Mouse (Mus musculus) neural tube, embryonic 11.5 days (tissue): ENCODE results near the gene Map1b. TPM values are rescaled to one million over a fixed set of nuclear protein-coding genes. Genes with fewer than 3 reads are reported as not detected.

Experiments used
- ATAC-seq: fragments of 200-750 bp; cut with Nextera tagmentation; 2 replicates; pipeline ENCODE4 v1.8.0; 2017; ENCODE audit warnings: moderate number of reproducible peaks, mild to moderate bottlenecking, moderate TSS enrichment, moderate library complexity; ENCODE audit not compliant: insufficient read depth, low FRiP score, low TSS enrichment
- DNase-seq: peaks from one replicate; pipeline ENCODE4 v3.0.0-alpha.2; 2015; ENCODE audit warnings: low spot score
- H3K27ac ChIP-seq: fragments of 300-500 bp; sonication (generic); 2 replicates; pipeline ENCODE4 v1.5.1; 2014; ENCODE audit warnings: low read depth, mild to moderate bottlenecking, low read length
- H3K27me3 ChIP-seq: fragments of 300-500 bp; sonication (generic); 2 replicates; pipeline ENCODE4 v1.6.1; 2014; ENCODE audit warnings: mild to moderate bottlenecking, low read length, mixed read lengths; ENCODE audit not compliant: control insufficient read depth, insufficient read depth
- H3K36me3 ChIP-seq: fragments of 300-500 bp; sonication (generic); 2 replicates; pipeline ENCODE4 v1.6.1; 2014; ENCODE audit warnings: mild to moderate bottlenecking, low read length, moderate library complexity, mixed read lengths; ENCODE audit not compliant: control insufficient read depth, insufficient read depth
- H3K4me1 ChIP-seq: fragments of 300-500 bp; sonication (generic); 2 replicates; pipeline ENCODE4 v1.6.1; 2014; ENCODE audit warnings: low read length, mixed read lengths; ENCODE audit not compliant: control insufficient read depth, insufficient read depth
- H3K4me2 ChIP-seq: fragments of 300-500 bp; sonication (generic); 2 replicates; pipeline ENCODE4 v1.6.1; 2014; ENCODE audit warnings: low read depth, mild to moderate bottlenecking, moderate library complexity
- H3K4me3 ChIP-seq: fragments of 300-500 bp; sonication (generic); 2 replicates; pipeline ENCODE4 v1.5.1; 2014; ENCODE audit warnings: low read depth, low read length
- H3K9ac ChIP-seq: fragments of 300-500 bp; sonication (generic); 2 replicates; pipeline ENCODE4 v1.6.1; 2014; ENCODE audit warnings: mild to moderate bottlenecking, low read length
- H3K9me3 ChIP-seq: fragments of 300-500 bp; sonication (generic); 2 replicates; pipeline ENCODE4 v1.6.1; 2016; ENCODE audit warnings: low read length; ENCODE audit not compliant: control insufficient read depth
- WGBS: fragments of 180-500 bp; shearing (Covaris S2); extraction: QIAGEN DNeasy Blood & Tissue Kit; methylation state at CpG from one replicate; pipeline ENCODE4 v1.1.7; 2014; 5-methylcytosine and 5-hydroxymethylcytosine counted together
- polyA plus RNA-seq: library from polyadenylated mRNA; unstranded; fragments of >200 nt; fragmentation: Nextera tagmentation; extraction: Ambion mirVana; gene quantifications from 2 replicates; pipeline ENCODE4 v1.2.1, GENCODE M21; 2014

Map1b gene
- polyA plus RNA-seq, 1 experiment from 2014 or later: 870 TPM

DNA sequence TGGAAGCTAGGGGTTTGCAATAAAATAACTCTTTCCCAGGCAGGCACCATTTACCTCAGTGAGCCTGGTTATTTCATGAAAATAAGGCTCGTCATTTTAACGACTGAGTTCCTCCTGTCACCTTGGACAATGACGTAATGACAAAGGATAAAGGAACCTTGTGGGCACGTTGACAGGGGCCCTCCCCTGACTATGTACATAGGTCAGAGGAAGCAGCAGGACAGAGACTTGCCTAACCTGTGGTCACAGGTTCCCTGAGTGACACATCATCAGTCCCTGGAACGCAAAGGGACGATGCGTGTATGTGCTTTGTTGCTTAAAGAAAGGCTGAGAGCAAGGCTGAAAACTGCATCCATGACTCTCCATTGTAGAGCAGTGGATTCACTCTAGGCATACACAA, 13.4 kb downstream of the Map1b start:
- no peak overlapping the region for H3K4me3 ChIP-seq
- peaks cover 6% of the 10 kb centered on the region for H3K36me3 ChIP-seq
- WGBS: 68% methylated on average over 7 of the region's 7 CpGs
- DNase-seq: no peak
- peaks cover 26% of the 10 kb centered on the region for H3K4me1 ChIP-seq
- no peak overlapping the region; the same call in 1 of the 2 replicates for H3K27ac ChIP-seq
- H3K27me3 ChIP-seq: no peaks in the 10 kb centered on the region
- H3K9me3 ChIP-seq: no peaks in the 10 kb centered on the region
- no peak overlapping the region for H3K4me2 ChIP-seq
- ATAC-seq: no peak
- H3K9ac ChIP-seq: no peak overlapping the region

GRCm38 (mm10) chr13:99502126-99502744, 14.1 kb downstream of the Map1b start:
- no peak overlapping the region for H3K9ac ChIP-seq
- H3K4me1 ChIP-seq: peaks cover 26% of the 10 kb centered on the region
- no peak overlapping the region; the same call in 1 of the 2 replicates for H3K27ac ChIP-seq
- peaks cover 2% of the 10 kb centered on the region; the same call in 1 of the 2 replicates for H3K36me3 ChIP-seq
- no peaks in the 10 kb centered on the region for H3K9me3 ChIP-seq
- DNase-seq (no peak), ATAC-seq (peak; percentile 64; the same call in 1 of the 2 replicates)
- H3K4me3 ChIP-seq: no peak overlapping the region
- no peaks in the 10 kb centered on the region for H3K27me3 ChIP-seq
- H3K4me2 ChIP-seq: 0 out of 2 replicates have a peak overlapping the region, but pooled peaks have one; percentile 3
- WGBS: 46% methylated on average over 13 of the region's 13 CpGs

GRCm38 (mm10) chr13:99501393-99501792, 14.9 kb downstream of the Map1b start:
- 46% methylated on average over 7 of the region's 7 CpGs for WGBS
- no peaks in the 10 kb centered on the region for H3K36me3 ChIP-seq
- no peak for DNase-seq
- no peak for ATAC-seq
- H3K27ac ChIP-seq: no peak overlapping the region
- H3K27me3 ChIP-seq: no peaks in the 10 kb centered on the region
- H3K9me3 ChIP-seq: no peaks in the 10 kb centered on the region
- H3K4me1 ChIP-seq: peaks cover 26% of the 10 kb centered on the region
- no peak overlapping the region for H3K9ac ChIP-seq
- no peak overlapping the region for H3K4me2 ChIP-seq
- no peak overlapping the region for H3K4me3 ChIP-seq

- H3K27me3 ChIP-seq: no peaks in the 10 kb centered on the region
- DNase-seq: no peak
- H3K9ac ChIP-seq: no peak overlapping the region
- no peak overlapping the region for H3K4me3 ChIP-seq
- no peaks in the 10 kb centered on the region for H3K36me3 ChIP-seq
- 83% methylated on average over 3 of the region's 3 CpGs for WGBS
- H3K4me2 ChIP-seq: no peak overlapping the region
- ATAC-seq: no peak
- H3K27ac ChIP-seq: no peak overlapping the region
- no peaks in the 10 kb centered on the region for H3K9me3 ChIP-seq
- H3K4me1 ChIP-seq: peaks cover 26% of the 10 kb centered on the region
Measured at GRCm38 (mm10) chr13:99500609-99501008, 15.7 kb downstream of the Map1b start.

GRCm38 (mm10) chr13:99499764-99500163, 16.6 kb downstream of the Map1b start:
- H3K9me3 ChIP-seq: no peaks in the 10 kb centered on the region
- no peak overlapping the region for H3K9ac ChIP-seq
- WGBS: 85% methylated on average over 9 of the region's 9 CpGs
- H3K4me1 ChIP-seq: peaks cover 26% of the 10 kb centered on the region
- no peak overlapping the region for H3K4me3 ChIP-seq
- no peaks in the 10 kb centered on the region for H3K36me3 ChIP-seq
- ATAC-seq: no peak
- no peak overlapping the region for H3K4me2 ChIP-seq
- no peak for DNase-seq
- H3K27me3 ChIP-seq: no peaks in the 10 kb centered on the region
- no peak overlapping the region for H3K27ac ChIP-seq

DNA sequence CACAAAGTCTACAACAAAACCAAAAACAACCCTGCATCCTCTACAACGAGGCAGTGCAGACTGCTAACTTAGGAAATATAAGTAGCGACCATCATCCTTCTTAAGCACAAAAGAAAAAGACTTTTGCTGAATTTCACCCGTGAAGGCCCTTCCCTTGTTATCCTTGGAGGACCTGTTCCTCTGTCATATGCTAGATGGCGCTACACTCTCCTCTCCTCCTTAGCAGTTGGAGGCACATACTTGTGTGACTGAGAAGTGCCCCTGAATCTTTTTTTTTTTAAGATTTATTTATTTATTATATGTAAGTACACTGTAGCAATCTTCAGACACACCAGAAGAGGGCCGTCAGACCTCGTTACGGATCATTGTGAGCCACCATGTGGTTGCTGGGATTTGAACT, 20.2 kb downstream of the Map1b start:
- Histone ChIP-seq H3K36me3 (no peaks in the 10 kb centered on the region), H3K4me1 (peaks cover 23% of the 10 kb centered on the region), H3K9ac (no peak overlapping the region), H3K27ac (no peak overlapping the region), H3K4me3 (no peak overlapping the region), H3K27me3 (no peaks in the 10 kb centered on the region), H3K4me2 (no peak overlapping the region), H3K9me3 (no peaks in the 10 kb centered on the region)
- DNase-seq: no peak
- WGBS: 90% methylated on average over 7 of the region's 7 CpGs
- ATAC-seq: no peak

DNA sequence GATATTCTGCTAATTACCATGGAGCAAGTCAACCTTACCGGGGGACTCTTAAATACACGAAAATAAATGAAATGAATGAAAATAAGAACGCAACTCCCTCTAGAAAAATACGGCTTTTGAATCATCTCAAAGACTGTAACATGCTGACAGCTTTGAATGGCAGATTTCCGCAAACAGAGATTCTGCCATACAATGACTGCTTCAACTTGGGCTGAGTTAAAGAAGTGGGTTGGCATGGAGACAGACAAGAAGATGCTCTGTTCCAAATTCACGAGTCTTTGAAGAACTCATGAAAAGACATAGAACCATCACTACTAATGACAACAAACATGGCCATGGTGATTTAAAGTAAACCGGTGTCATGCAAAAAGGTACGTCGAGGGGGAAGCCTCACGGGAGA, 21.9 kb downstream of the Map1b start:
- ATAC-seq (no peak), DNase-seq (no peak)
- no peaks in the 10 kb centered on the region for H3K9me3 ChIP-seq
- H3K4me3 ChIP-seq: no peak overlapping the region
- H3K27me3 ChIP-seq: no peaks in the 10 kb centered on the region
- H3K4me1 ChIP-seq: peaks cover 22% of the 10 kb centered on the region
- H3K9ac ChIP-seq: no peak overlapping the region
- H3K36me3 ChIP-seq: peaks cover 3% of the 10 kb centered on the region; the same call in 1 of the 2 replicates
- H3K27ac ChIP-seq: no peak overlapping the region
- 83% methylated on average over 10 of the region's 10 CpGs for WGBS
- H3K4me2 ChIP-seq: no peak overlapping the region

GRCm38 (mm10) chr13:99493304-99493904, 22.9 kb downstream of the Map1b start:
- Histone ChIP-seq H3K27me3 (no peaks in the 10 kb centered on the region), H3K36me3 (peaks cover 3% of the 10 kb centered on the region; the same call in 1 of the 2 replicates), H3K4me1 (peaks cover 22% of the 10 kb centered on the region), H3K9ac (no peak overlapping the region), H3K27ac (peak overlapping the region; percentile 46; the same call in 1 of the 2 replicates), H3K4me2 (no peak overlapping the region), H3K4me3 (no peak overlapping the region), H3K9me3 (no peaks in the 10 kb centered on the region)
- peak; percentile 57 for ATAC-seq
- WGBS: 62% methylated on average over 5 of the region's 5 CpGs
- no peak for DNase-seq
